Mouse (Mus musculus): ENCODE results near the gene Tcf19.
"Not testable (repeated sequence)": the region's sequence is repeated elsewhere in the genome, so short reads cannot be mapped to it uniquely, and the experiment has no call there.

The Tcf19 gene

DNA sequence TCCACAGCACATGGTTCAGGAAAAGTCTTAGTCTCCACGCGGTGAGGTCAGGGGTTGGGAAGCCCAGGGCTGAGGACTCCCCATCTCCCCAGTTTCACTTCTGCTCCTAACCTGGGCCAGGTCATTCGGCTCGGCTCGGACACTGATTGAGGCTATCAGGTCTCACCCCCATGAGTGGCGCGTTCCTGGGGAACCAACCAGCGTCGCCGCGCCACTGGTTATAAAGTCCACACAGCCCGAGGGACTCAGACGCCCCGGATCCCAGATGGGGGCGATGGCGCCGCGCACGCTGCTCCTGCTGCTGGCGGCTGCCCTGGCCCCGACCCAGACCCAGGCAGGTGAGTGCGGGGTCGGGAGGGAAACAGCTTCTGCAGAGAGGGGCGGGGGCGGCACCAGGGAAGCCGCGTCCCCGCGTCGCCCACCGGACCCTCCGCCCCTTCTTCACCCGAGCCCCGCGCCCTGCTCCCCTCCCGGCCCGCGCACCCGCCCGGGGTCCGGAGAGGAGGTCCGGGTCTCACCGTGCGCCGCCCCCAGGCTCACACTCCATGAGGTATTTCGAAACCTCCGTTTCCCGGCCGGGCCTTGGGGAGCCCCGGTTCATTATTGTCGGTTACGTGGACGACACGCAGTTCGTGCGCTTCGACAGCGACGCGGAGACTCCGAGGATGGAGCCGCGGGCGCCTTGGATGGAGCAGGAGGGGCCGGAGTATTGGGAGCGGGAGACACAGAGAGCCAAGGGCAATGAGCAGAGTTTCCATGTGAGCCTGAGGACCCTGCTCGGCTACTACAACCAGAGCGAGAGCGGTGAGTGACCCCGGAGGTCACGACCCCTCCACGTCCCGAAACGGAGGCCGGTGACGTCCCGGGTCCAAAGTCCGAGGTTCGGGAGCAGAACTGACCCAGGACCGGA is 46.5 kb downstream of the Tcf19 start, which contains the start of gene H2-Q10:
Gene H2-Q10, plus strand, starts transcription at position 248 of the 910 bp plus-strand sequence.
- DNase-seq, result no peak

DNA sequence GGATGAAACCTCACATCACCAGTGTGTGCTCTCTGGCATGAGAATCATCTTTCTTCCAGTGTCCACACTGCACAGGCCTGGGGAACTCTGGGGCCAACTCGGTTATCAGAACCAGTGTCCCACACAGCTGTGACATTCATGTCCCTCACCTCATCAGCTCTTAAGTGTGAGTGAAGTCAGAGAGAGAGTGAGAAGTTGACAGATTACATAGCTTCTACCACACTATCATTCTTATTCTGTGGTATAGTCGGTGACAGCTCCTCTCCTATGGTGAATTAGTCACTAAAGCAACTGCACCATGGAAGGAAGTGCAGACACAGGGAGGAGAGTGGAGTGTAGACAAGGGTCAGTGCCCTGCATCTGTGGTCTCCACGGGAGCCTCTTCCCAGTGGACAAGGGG is 47.7 kb downstream of the Tcf19 start:
- DNase-seq, result not testable (repeated sequence)

DNA sequence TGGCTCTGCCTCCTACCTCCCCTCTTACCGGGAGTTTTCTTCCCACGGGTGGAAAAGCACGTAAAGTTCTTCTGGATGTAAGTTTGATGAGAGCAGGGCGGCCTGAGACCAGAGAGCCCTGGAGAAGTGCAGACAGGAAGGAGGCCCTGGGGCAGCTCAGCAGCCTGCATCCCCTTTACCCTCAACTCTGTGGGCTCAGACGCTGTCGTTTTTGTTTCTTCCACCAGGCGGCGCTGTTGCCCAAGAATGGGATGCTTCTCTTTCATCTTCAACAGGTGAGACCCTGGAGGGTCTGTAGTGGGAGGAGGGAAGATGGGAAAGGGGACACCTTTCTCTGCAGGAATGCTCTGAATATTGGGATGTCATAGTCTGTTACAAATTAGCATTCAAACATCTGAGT is 51.0 kb downstream of the Tcf19 start:
- DNase-seq, result not testable (repeated sequence)

Measured in cerebellum, adult 8-10 months (tissue).